Mouse (Mus musculus): Measurements from ENCODE around the gene Ttc24. TPM values are rescaled to one million over a fixed set of nuclear protein-coding genes. Genes with fewer than 3 reads are reported as not detected.
A peak's percentile ranks its signal among the peaks of the same experiment; 100 is the strongest.

The Ttc24 gene
- not detected for total RNA-seq (2021)

DNA sequence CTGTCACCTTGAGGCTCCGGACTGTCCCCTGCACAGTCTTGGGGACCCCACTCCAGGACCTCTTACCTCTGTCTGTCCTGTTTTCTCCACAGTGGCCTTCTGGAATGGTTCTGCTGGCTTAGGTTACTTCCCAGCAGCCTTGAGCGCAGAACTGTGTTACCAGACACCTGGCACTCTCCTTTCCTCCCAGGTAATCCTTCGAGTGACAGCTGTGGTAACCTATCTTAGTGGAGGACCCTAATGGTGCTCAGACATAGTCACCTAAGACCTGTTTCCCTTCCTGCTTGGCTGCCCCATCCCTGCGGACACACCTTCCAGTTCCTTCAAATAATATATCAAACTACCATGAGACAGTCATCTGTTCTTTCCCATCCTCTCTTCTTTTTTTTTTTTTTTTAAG is at the start of gene Ttc24:
Ttc24 (minus strand) TSS at position 101 of the 400 bp plus-strand sequence.
- no peak for DNase-seq

DNA sequence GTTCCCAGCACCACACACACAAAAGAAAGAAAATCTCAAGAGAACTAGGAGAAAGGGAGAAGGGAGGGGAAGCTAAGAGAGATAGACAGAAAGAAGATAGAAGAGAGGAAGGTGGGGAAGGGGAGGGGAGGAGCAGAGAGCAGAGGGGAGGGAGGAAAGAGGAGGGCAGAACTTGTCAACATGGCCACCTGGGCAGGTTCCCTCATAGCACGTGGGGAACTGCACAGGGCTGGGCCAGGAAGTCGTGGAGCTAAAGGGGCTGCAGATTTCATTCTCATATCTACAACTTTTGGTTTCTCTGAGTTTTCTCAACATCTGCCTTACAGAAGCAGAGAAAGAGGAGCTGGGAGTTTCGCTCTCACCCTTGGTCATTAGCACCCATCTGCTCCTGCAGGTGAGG is 49.5 kb upstream of the Ttc24 start:
- intact Hi-C loops (cut with DNase I): no loop called here

More for the DNA sequence above, at the start of gene Ttc24:
- intact Hi-C loops (cut with DNase I): no loop called here

DNA sequence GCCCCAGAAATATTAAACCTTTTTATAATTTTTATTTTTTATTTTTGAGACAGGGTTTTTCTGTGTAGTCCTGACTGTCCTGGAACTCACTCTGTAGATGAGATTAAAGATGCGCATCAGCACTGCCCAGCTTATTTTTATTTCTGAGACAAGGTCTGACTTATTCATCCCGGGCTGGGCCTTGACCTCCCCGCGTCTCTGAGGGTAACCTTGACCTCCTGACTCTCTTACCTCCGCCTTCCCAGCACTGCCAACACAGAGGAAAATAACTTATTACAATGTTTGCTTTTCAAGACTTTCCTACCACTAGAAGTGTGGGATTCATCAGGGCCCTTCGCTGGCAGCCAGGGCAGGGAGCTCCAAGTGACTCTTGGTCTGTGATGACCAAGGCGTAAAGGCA is 48.1 kb upstream of the Ttc24 start:
- no peak for DNase-seq
- intact Hi-C loops (cut with DNase I): no loop called here

More for the DNA sequence above, 49.5 kb upstream of the Ttc24 start:
- no peak for DNase-seq

DNA sequence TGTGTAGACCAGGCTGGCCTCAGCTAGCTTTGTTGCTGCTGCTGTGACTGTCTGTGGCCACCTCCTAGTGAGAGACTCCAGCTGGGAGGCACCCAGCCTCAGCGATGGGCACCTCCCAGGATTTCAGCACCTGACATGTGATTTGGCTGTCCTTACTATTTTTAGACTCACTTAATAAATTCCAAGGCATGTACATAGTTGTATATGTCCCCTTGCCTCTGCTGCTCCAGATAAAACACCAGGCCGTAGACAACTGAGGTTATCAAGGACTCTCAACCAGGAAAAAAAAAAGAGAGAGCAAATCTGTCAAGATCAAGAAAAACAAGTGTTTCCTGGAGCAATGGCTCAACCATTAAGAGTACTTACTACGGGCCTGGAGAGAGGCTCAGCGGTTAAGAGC is 47.1 kb upstream of the Ttc24 start:
- intact Hi-C loops (cut with DNase I): no loop called here
- peak in 1 of 2 experiments; percentile 23 for DNase-seq

DNA sequence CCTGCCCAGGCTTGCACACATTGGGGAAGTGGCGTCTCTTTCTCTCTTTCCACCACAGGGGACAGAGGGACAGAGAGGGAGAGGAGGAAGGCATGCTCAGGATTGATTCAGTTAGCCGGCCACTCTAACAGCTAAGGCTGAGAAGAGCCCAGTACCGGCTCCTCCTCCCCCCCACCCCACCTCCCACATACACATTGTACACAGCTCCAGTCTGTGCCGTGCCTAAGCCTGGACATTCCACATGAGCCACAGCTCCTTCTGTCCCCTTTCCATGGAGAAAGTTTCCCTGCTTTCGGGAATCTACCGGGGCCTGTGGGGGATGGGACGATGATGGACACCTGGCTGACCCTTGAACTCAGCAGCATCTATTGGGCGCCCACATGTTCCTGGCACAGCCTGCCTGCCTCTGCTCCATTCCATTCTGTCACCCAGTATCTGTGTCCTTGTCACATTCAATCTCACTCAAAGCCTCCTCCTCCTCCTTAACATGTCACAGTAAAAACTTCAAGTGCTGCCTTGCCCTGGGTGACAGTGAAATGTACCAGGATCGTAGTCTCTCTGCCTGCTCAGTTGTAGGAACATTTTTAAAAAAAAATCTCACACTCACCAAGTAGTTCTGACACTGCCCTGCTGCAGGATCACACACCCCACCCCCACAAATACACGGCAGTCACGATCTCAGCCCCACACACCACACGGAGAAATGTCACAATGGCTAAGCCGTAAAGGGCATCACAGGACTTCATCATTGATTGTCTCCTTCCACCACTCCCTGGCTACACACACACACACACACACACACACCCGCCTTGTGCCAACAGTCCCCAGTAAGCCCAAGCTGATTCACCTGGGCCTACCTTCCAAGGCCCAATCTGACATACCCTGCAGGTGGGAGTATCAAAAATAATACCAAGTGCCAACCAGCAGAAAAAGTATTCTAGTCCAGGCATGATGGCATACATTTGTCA is 43.3 kb upstream of the Ttc24 start:
- intact Hi-C loops (cut with DNase I): no loop called here
- no peak for DNase-seq

DNA sequence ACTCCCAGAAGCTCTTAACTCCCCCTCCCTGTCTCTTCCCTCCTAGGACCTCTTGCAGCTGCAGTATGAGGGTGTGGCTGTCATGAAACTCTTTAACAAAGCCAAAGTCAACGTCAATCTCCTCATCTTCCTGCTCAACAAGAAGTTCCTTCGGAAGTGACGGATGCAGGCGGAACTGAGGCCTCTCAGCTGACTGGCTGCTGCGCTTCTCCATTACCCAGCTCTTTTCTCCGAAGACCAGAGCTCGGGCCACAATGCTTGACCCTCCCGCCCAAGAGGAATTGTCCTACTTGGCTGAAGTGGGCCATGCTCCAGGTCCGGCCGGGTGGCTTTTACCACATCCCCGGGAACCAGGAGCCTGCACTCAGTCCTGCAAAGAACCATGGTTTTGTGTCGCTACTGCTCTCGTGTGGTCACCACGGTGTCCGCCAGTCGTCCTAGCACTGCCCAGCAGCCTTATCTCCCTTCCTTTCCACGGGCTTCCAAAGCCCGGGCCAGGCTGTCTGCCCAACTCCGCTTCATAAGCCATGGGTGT is 42.1 kb upstream of the Ttc24 start:
- intact Hi-C loops (cut with DNase I): no loop called here
- DNase-seq: peak; percentile 69

DNA sequence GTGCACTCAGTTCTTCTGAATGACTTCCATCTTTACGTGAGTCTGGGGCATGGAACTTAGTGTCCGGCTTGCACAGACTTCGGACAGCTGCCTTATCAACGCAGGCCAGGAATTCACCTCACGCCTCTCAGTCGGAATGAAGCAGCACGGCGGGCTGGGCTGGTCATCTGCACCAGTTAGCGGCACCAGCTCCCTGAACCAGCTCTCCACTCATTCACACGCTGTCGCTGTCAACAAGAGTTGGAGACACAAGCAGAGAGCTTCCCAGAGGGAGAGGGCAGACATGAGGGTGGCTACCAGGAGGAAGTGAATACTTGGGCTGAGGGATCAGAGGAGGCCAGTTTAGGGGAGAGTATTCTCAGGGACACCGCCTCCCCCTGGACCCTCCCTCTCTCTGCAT is 36.3 kb upstream of the Ttc24 start:
- intact Hi-C loops (cut with DNase I): loop anchor here (2.0 kb wide), 1 partner anchor 24 kb away; no protein-coding TSS in a partner anchor
- DNase-seq: no peak

DNA sequence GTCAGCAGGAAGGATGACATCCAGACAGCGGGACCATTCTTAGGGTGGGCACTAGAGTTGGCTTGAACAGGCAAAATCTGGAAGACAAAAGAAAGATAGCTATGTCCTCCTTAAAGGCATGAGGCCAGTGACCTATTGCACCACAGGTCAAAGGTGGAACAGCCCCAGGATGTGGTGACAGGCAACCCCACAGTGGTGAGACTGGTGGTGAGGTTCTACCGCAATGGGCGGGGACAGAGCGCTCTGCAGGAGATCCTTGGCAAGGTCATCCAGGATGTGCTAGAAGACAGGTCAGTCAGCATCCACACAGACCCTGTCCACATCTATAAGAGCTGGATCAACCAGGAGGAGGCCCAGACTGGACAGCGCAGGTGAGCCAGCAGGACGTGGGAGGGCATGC is 31.0 kb upstream of the Ttc24 start:
- intact Hi-C loops (cut with DNase I): no loop called here

DNA sequence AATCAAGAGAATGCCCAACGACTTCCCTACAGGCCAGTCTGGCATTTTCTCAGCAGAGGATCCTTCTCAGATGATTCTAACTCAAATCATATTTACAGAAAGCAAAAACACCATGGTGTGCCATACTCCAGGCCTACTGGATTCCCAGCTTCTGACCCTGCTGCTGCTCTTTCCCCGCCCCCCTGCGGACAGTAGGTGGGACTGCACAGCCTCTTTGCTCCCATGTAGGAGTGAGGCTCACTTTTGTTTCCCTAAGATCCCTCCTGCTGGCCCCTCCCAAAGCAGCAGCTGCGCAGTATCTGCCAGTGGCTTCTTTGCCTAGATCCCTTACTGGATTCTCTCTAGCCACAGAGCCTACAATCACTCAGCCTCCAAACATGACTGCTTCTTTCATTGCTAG is 28.0 kb upstream of the Ttc24 start:
- intact Hi-C loops (cut with DNase I): no loop called here
- no peak for DNase-seq

More for the DNA sequence above, 31.0 kb upstream of the Ttc24 start:
- DNase-seq: no peak

DNA sequence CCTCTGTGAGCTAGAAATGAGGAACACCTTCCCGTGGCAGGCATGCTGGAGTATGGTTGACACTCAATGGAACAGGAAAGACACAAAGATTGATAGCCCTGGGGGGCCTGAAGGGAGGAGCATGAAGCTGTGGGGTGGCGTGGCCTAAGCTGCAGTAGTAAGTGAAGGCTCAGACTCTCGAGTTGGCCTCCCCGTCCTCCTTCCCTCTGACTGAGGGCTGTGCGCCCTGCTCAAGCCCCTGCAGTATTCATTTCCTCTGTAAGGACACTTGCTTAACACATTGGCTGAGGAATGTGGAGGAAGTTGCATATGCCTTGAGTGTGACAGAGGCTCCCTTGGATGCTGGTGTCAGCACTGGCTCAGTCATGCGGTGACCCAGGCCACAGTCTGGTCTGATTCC is 24.5 kb upstream of the Ttc24 start:
- peak in 1 of 2 experiments; percentile 16 for DNase-seq
- intact Hi-C loops (cut with DNase I): no loop called here

DNA sequence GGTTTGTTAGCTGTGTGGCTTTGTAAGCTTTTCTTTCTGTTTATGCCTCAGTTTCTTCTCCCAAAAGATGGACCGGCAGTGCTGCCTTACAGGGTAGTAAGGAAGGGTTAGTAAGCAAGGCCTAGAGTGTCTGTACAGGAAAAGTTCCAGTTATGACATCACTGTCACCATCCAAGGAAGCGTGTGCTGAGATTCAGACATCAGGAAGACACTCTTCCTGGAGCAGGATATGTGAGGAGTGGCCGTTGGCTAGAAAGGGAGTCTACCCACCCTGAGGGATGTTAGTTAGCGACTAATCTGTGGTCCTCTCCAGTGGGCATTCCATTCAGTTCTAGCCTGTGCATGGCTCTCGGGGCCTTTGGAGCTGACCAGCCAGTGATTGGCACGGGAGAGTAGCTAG is 24.1 kb upstream of the Ttc24 start:
- DNase-seq: peak in 1 of 2 experiments; percentile 12
- intact Hi-C loops (cut with DNase I): no loop called here

DNA sequence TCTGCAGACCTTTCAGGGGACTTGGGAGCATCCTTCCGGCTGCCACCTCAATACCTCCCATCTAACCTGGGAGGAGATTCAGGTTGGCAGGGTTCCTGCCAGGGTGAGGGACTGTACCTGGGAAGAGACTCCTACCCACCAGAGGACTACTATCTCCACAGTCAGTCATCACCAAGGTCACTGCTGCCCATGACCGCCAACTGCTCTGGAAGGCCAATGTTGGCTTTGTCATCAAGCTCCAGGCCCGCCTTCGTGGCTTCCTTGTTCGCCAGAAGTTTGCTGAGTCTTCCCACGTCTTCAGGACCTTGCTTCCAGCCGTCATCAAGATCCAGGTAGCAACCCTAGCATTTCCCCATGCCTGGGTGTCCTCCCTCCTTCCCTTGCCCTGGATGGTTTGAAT is 23.6 kb upstream of the Ttc24 start:
- no peak for DNase-seq
- intact Hi-C loops (cut with DNase I): no loop called here

DNA sequence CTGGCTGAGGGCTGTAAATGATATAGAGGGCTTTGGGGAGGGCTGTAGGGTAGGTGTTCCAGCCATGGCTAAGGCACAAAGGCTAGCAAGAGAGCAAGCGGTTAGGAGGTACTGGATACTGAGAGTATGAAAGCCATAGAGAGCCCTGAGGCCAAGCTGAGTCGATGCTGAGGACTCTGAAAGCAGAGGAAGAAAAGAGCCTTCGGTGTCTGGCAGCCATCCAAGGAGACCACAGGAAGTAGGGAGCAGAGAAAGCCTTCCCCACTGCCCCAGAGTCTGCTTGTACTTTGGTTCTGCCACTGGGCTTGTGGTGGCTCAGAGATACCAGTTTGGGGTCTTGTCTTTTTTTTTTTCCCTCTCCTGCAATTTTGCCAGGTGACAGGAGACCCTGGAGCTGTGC is 22.1 kb upstream of the Ttc24 start:
- intact Hi-C loops (cut with DNase I): no loop called here
- no peak for DNase-seq

DNA sequence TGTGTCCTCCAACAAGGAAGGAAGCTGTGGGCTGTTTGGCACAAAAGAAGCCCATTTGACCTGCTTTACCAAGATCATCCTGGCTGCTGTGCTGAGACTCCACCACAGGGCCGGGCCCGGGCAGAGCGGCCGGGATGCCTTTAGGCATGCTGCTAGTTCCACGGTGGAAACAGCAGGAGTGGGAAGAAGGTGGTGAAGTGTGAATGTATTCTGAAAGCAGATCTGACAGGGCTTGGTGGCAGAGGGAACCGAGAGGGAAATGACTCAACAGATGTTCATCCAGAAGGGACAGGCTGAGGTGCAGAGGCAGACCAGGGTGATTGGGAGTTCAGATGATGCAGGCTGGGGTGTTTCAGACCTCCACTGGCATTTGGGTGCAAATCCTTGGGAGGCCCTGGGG is 19.6 kb upstream of the Ttc24 start:
- intact Hi-C loops (cut with DNase I): no loop called here
- no peak for DNase-seq

DNA sequence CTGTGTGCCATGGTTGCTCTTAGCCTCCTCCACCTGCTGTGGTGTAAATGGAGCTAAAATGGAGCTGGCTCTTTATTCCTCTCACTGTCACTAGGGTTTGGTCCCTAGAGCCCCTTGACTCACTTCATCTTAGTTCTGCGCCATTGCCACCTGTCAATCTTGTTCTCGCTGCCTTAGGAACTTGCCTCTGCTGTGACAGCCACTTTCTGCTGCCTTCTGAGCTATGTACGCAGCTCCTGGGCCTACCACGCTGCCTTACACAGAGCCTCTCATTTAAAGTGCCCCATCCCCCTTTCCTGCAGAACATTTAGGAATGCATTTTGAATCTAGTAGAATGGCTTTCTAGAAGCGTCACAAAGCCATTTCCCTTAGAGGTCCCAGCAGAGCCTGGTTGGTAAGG is 16.0 kb upstream of the Ttc24 start:
- intact Hi-C loops (cut with DNase I): loop anchor here (5.0 kb wide), 1 partner anchor 38 kb away; no protein-coding TSS in a partner anchor
- DNase-seq: no peak

DNA sequence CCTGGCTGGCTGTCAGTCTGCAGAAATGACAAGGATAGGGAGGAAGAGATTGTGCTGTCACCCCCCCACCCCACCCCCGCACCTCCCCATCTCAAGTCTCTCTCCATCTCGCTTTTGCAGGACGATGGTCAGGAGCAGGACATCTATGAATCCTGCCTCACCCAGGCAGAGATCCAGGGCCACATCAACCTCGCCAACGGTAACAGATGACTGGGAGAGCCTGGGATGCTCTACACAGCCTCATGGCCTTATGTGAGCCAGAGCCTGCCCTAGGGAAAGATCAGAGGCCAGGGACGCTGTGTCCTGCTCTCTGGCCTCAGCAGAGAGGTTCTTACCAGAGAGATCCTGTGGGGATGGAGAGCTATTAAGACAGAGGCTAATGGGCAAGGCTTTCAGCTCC is 12.5 kb upstream of the Ttc24 start:
- no peak for DNase-seq
- intact Hi-C loops (cut with DNase I): loop anchor here (2.0 to 5.0 kb wide), 2 partner anchors 24 to 42 kb away; no protein-coding TSS in a partner anchor

DNA sequence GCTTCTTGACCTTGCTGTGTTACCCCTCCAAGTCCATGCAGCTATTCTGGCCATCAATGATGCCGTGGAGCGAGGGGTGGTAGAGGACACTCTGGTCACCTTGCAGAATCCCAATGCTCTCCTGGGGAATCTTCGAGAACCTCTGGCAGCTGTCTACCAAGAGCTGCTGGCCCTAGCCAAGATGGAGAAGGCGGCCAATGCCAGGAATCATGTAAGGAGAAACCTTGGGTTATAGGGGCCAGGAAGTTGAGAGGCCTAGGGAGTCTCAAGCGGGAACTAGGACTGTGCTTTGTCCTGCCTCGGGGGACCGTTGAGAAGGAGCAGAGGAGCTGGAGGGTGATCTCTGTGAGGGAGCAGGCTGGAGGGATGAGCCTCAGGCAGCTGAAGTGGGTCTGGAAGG is 12.0 kb upstream of the Ttc24 start:
- intact Hi-C loops (cut with DNase I): loop anchor here (2.0 to 5.0 kb wide), 2 partner anchors 25 to 42 kb away; no protein-coding TSS in a partner anchor
- DNase-seq: no peak

DNA sequence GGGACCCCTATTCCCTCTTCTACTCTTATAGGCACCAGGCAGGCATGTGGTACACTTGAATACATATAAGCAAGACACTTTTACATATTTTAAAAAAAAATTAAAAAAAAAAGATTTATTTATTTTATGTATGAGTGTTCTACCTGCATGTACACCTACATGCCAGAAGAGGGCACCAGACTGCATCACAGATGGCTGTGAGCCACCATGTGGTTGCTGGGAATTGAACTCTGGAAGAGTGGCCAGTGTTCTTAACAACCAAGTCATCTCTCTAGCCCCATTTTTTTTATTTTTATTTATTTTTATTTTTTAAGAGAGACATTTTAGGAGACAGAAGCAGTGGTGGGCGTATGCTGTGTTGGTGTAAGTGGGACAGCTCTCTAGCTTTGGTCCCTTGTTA is 9.6 kb upstream of the Ttc24 start:
- peak; percentile 35 to 37 for DNase-seq
- intact Hi-C loops (cut with DNase I): loop anchor here (2.0 to 5.0 kb wide), 3 partner anchors 70 to 155 kb away; no protein-coding TSS in a partner anchor

DNA sequence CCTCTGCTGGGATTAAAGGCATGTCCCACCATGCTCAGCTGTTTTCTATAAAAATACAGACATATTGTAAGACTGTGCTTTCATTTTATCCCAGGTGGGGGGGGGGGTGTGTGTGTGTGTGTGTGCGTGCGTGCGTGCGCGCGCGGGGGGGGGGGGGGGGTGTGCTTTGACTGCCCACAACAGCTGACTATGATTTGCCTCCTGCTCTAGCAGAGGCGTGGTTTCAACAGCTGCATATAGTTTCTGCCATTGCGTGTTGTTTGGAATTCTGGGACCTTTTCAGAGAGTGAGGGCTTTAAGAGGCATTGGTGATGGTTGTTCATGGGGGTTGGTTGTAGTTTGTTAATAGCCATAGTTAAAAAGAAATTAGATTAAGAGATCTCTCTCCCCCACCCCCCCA is 7.4 kb upstream of the Ttc24 start:
- intact Hi-C loops (cut with DNase I): loop anchor here (5.0 kb wide), 2 partner anchors 72 to 157 kb away; no protein-coding TSS in a partner anchor

DNA sequence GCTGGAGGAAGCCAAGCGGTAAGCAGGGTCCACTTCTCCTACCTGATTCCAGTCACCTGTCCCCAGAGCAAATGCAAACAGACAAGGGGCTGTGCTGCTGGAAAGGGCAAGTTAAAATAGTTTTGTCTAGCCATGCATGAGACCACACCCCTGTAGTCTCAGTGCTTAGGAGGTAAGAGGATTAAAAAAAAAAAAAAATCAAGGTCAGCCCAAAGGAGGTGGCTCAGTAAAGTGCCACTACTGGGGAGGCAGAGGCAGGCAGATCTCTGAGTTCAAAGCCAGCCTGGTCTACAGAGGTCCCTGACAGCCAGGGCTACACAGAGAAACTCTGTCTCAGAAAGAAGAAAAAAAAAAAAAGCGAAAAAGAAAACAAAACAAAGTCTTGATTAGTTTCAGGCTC is 5.9 kb upstream of the Ttc24 start:
- DNase-seq: no peak
- intact Hi-C loops (cut with DNase I): no loop called here

More for the DNA sequence above, 7.4 kb upstream of the Ttc24 start:
- DNase-seq: no peak

DNA sequence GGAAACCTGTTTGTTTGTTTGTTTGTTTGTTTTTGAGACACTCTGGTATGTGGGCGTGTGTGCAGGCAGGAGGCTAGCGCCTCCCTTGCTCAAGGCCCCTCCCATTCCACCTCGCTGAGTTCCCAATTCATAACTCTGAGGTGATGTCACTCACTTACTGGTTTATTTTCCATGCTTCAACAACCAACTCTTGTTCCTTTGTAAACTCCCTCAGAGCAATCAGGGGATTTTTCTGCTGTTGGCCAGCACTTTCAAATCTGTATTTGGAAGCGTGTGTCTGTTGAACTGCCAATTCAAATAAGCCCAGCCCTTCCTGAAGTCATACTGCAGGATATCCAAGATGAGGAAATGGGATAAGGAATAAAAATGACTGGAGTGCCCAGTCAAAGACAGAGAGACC is 4.6 kb upstream of the Ttc24 start:
- intact Hi-C loops (cut with DNase I): no loop called here
- peak; percentile 32 to 37 for DNase-seq

DNA sequence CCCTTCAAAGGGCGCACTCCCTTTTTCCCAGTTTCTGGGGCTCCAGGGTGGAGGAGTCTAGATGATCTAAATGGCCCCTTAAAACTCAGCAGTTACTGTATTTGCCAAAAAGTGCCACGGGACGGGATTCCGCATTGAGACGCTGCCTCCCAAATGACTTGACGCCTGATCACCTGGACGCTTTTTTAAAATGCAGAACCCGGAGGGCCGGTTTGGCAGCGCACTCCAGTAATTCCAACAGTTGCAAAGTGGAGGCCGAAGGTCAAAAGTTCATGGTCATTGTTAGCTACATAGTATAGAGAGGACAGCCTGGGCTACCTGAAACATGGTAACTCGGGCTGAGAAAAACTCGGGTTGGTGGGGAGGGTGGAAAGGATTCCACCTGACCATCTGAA is 4.1 kb upstream of the Ttc24 start:
- intact Hi-C loops (cut with DNase I): no loop called here
- DNase-seq: no peak
